Mouse (Mus musculus): ENCODE data around the gene Cetn2.

DNA sequence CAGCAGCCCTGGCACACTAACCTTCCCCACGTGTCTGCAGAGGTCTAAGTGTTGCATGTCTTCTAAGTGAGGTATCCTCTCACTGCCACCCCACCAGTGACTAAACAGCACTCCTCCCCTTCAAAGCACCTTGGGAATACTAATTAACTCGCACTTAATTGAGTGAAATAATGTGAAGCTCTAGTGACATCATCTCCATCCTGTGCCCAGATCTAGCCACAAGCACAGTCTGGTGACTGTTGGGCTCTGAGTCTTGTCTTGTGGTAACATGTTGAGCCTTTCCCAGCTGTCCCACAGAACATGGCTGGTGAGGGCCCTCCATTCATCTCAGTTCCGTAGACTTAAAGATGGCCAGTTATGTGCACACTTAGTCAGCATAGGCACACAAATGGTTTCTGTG is 44.5 kb upstream of the Cetn2 start:
- TF ChIP-seq CTCF (IDR thresholded peaks at IDR 0.05; ENCODE audit: borderline replicate concordance, extremely low read depth, insufficient read depth, insufficient read length), result no peak
- no peak for TF ChIP-seq POLR2A (IDR thresholded peaks at IDR 0.05; ENCODE audit: borderline replicate concordance, extremely low read depth, insufficient read depth, insufficient read length, poor library complexity, severe bottlenecking)
